In the genomic region with DNA sequence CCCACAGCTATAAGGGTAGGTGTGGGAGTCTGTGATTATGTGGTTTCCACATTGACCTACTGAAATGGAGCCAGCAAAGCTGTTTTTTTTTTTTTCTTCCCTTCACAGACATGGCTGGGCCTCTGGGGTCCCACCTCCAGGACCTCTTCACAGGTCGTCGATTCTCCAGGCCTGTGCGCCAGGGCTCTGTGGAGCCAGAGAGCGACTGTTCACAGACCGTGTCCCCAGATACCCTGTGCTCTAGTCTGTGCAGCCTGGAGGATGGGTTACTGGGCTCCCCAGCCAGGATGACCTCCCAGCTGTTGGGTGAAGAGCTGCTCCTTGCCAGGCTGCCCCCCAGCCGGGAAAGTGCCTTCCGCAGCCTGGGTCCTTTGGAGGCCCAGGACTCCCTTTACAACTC, we compare ENCODE assay signal across 1 mouse cellular context.
TF ChIP-seq lines count a peak whose summit lies in the region.

No protein-coding gene starts in this region.

TF ChIP-seq in CH12.LX, 34 proteins besides CTCF, POLR2A, EP300 and RAD21:
- TF ChIP-seq PAX5 (IDR thresholded peaks at IDR 0.05; ENCODE audit: low read length) (no peak), ZNF384 (IDR thresholded peaks at IDR 0.05; ENCODE audit: low read depth, low read length) (peak; percentile 68; the same call in 1 of the 2 replicates), MYC (IDR thresholded peaks at IDR 0.05; ENCODE audit: low read depth, low read length) (no peak)
